Mouse (Mus musculus): ENCODE results near the gene Rbm24.

- TF ChIP-seq CTCF (IDR thresholded peaks at IDR 0.05; ENCODE audit: borderline replicate concordance, control insufficient read depth, extremely low read depth, insufficient read depth, low read length, poor library complexity): no peak
- TF ChIP-seq POLR2A (IDR thresholded peaks at IDR 0.05; ENCODE audit: control insufficient read depth, extremely low read depth, insufficient read depth, low read length, poor library complexity): no peak
Observed at GRCm38 (mm10) chr13:46449955-46450354, 31.7 kb downstream of the Rbm24 start.
